Mouse (Mus musculus) kidney, adult 2 months (tissue): Measurements from ENCODE around the gene Agmo.

Source experiments
- CTCF ChIP-seq: fragments of 200-500 bp; conservative IDR thresholded peaks from 2 replicates; pipeline ENCODE4 v1.5.1; 2011; ENCODE audit warnings: low read depth, mild to moderate bottlenecking, control low read depth, low read length, moderate library complexity, mixed read lengths; ENCODE audit not compliant: insufficient read depth, insufficient read length
- POLR2A ChIP-seq: fragments of 200-500 bp; IDR thresholded peaks from one replicate; pipeline ENCODE4 v1.6.1; 2011; ENCODE audit warnings: low read depth, low read length, control low read depth

GRCm38 (mm10) chr12:37558284-37558683 is 316.8 kb downstream of the Agmo start:
- no peak for TF ChIP-seq CTCF
- no peak for TF ChIP-seq POLR2A
